Mouse (Mus musculus): Measurements from ENCODE around the gene Slc6a9. TPM values are rescaled to one million over a fixed set of nuclear protein-coding genes. Genes with fewer than 3 reads are reported as not detected.
A peak's percentile ranks its signal among the peaks of the same experiment; 100 is the strongest.

Gene Slc6a9
- polyA plus RNA-seq, 1 experiment: 129 TPM

DNA sequence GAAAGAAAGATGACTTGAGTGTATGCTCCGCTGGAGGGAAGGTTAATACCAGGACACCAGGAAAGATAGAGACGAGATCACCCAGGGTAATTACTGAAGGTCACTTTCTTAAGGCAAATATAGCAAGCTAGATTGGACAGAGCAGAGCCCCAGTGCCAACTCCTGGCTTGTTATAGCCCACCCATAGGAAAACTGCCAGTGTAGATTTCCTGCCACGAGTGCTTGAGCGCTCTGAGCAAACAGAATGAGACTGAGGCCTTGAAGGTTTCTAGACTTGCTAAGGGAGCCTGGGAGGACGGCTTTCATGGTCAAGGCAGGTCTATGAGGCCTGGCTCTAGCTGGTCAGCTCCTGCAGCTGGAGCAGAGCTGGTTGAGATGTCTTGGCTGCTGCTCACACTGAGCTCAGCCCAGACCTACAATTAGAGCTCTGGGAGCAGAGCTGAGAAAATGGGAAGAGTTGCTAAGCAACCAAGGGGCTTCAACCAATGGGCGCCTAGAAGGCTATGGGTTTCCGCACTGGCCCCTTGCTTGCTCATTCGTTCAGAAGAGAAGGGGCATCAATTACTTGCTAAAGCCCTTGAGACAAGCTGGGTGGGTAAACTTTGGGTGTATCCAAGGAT is 74.6 kb downstream of the Slc6a9 start:
- Histone ChIP-seq H3K79me2 (ENCODE audit: control insufficient read depth, insufficient read depth) (peaks cover 65% of the 10 kb centered on the region), H3K36me3 (ENCODE audit: control insufficient read depth, insufficient read depth) (peaks cover 18% of the 10 kb centered on the region), H3ac (ENCODE audit: control insufficient read depth, insufficient read length) (no peak overlapping the region), H3K27me3 (ENCODE audit: control insufficient read depth, insufficient read depth, insufficient read length) (no peaks in the 10 kb centered on the region), H3K4me2 (ENCODE audit: low read depth) (no peak overlapping the region), H3K4me3 (no peak overlapping the region)
- TF ChIP-seq MYOG (IDR thresholded peaks at IDR 0.05; ENCODE audit: control insufficient read depth in 1 of 3, insufficient read depth in 1 of 3, insufficient read length in 2 of 3, low read depth in 2 of 3): no peak
- no peak for TF ChIP-seq TCF3 (IDR thresholded peaks at IDR 0.05; ENCODE audit: insufficient read length, low read depth)
- no peak for TF ChIP-seq REST (IDR thresholded peaks at IDR 0.05; ENCODE audit: insufficient read depth, insufficient read length)

GRCm38 (mm10) chr4:117912131-117912561 is 77.8 kb downstream of the Slc6a9 start:
- Histone ChIP-seq H3K4me2 (ENCODE audit: low read depth) (peak overlapping the region; percentile 2), H3ac (ENCODE audit: control insufficient read depth, insufficient read length) (no peak overlapping the region), H3K36me3 (ENCODE audit: control insufficient read depth, insufficient read depth) (peaks cover 8% of the 10 kb centered on the region), H3K79me2 (ENCODE audit: control insufficient read depth, insufficient read depth) (peaks cover 72% of the 10 kb centered on the region), H3K27me3 (ENCODE audit: control insufficient read depth, insufficient read depth, insufficient read length) (no peaks in the 10 kb centered on the region), H3K4me3 (peak overlapping the region; percentile 95)
- TF ChIP-seq E2F4 (IDR thresholded peaks at IDR 0.05; ENCODE audit: insufficient read depth): no peak
- no peak for TF ChIP-seq MYOG (IDR thresholded peaks at IDR 0.05; ENCODE audit: control insufficient read depth in 1 of 3, insufficient read depth in 1 of 3, insufficient read length in 2 of 3, low read depth in 2 of 3)
- TF ChIP-seq MAX (IDR thresholded peaks at IDR 0.05; ENCODE audit: low read depth): no peak
- TF ChIP-seq MYOD1 (IDR thresholded peaks at IDR 0.05; ENCODE audit: control insufficient read depth in 1 of 3, insufficient read length in 2 of 3, low read depth in 2 of 3): no peak
- no peak for TF ChIP-seq TCF3 (IDR thresholded peaks at IDR 0.05; ENCODE audit: insufficient read length, low read depth)
- no peak for TF ChIP-seq TCF12 (IDR thresholded peaks at IDR 0.05; ENCODE audit: insufficient read depth, poor library complexity, severe bottlenecking)
- no peak for TF ChIP-seq REST (IDR thresholded peaks at IDR 0.05; ENCODE audit: insufficient read depth, insufficient read length)
- TF ChIP-seq USF1 (IDR thresholded peaks at IDR 0.05; ENCODE audit: low read depth): no peak
- no peak for TF ChIP-seq CEBPB (IDR thresholded peaks at IDR 0.05; ENCODE audit: insufficient read depth, poor library complexity, severe bottlenecking)
- TF ChIP-seq POLR2AphosphoS2 (IDR thresholded peaks at IDR 0.05; ENCODE audit: insufficient read length, low read depth): no peak
- TF ChIP-seq SRF (IDR thresholded peaks at IDR 0.05; ENCODE audit: control insufficient read depth, insufficient read length, low read depth): no peak
- no peak for TF ChIP-seq POLR2A (IDR thresholded peaks at IDR 0.05; ENCODE audit: insufficient read length, low read depth)

- H3K36me3 ChIP-seq (ENCODE audit: control insufficient read depth, insufficient read depth): peaks cover 5% of the 10 kb centered on the region
- no peak for TF ChIP-seq SRF (IDR thresholded peaks at IDR 0.05; ENCODE audit: control insufficient read depth, insufficient read length, low read depth)
- TF ChIP-seq MYOG (IDR thresholded peaks at IDR 0.05; ENCODE audit: control insufficient read depth in 1 of 3, insufficient read depth in 1 of 3, insufficient read length in 2 of 3, low read depth in 2 of 3): no peak
- TF ChIP-seq E2F4 (IDR thresholded peaks at IDR 0.05; ENCODE audit: insufficient read depth): no peak
- TF ChIP-seq CEBPB (IDR thresholded peaks at IDR 0.05; ENCODE audit: insufficient read depth, poor library complexity, severe bottlenecking): no peak
- no peak for TF ChIP-seq TCF12 (IDR thresholded peaks at IDR 0.05; ENCODE audit: insufficient read depth, poor library complexity, severe bottlenecking)
- no peak for TF ChIP-seq POLR2AphosphoS2 (IDR thresholded peaks at IDR 0.05; ENCODE audit: insufficient read length, low read depth)
- no peak for TF ChIP-seq REST (IDR thresholded peaks at IDR 0.05; ENCODE audit: insufficient read depth, insufficient read length)
- no peak for TF ChIP-seq USF1 (IDR thresholded peaks at IDR 0.05; ENCODE audit: low read depth)
- TF ChIP-seq MAX (IDR thresholded peaks at IDR 0.05; ENCODE audit: low read depth): no peak
- H3K79me2 ChIP-seq (ENCODE audit: control insufficient read depth, insufficient read depth): peaks cover 68% of the 10 kb centered on the region
- peak overlapping the region; percentile 95 for H3K4me3 ChIP-seq
- peak overlapping the region; percentile 83 for H3K4me2 ChIP-seq (ENCODE audit: low read depth)
- no peaks in the 10 kb centered on the region for H3K27me3 ChIP-seq (ENCODE audit: control insufficient read depth, insufficient read depth, insufficient read length)
- H3ac ChIP-seq (ENCODE audit: control insufficient read depth, insufficient read length): no peak overlapping the region
Observed at GRCm38 (mm10) chr4:117912685-117913273, 78.5 kb downstream of the Slc6a9 start.

GRCm38 (mm10) chr4:117913421-117913820 is 79.1 kb downstream of the Slc6a9 start:
- TF ChIP-seq TCF12 (IDR thresholded peaks at IDR 0.05; ENCODE audit: insufficient read depth, poor library complexity, severe bottlenecking) (no peak), POLR2AphosphoS2 (IDR thresholded peaks at IDR 0.05; ENCODE audit: insufficient read length, low read depth) (no peak), TCF3 (IDR thresholded peaks at IDR 0.05; ENCODE audit: insufficient read length, low read depth) (no peak), SRF (IDR thresholded peaks at IDR 0.05; ENCODE audit: control insufficient read depth, insufficient read length, low read depth) (no peak), MYOG (IDR thresholded peaks at IDR 0.05; ENCODE audit: control insufficient read depth in 1 of 3, insufficient read depth in 1 of 3, insufficient read length in 2 of 3, low read depth in 2 of 3) (no peak)
- H3K4me2 ChIP-seq (ENCODE audit: low read depth): peak overlapping the region; percentile 83
- no peaks in the 10 kb centered on the region for H3K27me3 ChIP-seq (ENCODE audit: control insufficient read depth, insufficient read depth, insufficient read length)
- no peak overlapping the region for H3ac ChIP-seq (ENCODE audit: control insufficient read depth, insufficient read length)
- H3K36me3 ChIP-seq (ENCODE audit: control insufficient read depth, insufficient read depth): no peaks in the 10 kb centered on the region
- peaks cover 61% of the 10 kb centered on the region for H3K79me2 ChIP-seq (ENCODE audit: control insufficient read depth, insufficient read depth)
- peak overlapping the region; percentile 95 for H3K4me3 ChIP-seq

DNA sequence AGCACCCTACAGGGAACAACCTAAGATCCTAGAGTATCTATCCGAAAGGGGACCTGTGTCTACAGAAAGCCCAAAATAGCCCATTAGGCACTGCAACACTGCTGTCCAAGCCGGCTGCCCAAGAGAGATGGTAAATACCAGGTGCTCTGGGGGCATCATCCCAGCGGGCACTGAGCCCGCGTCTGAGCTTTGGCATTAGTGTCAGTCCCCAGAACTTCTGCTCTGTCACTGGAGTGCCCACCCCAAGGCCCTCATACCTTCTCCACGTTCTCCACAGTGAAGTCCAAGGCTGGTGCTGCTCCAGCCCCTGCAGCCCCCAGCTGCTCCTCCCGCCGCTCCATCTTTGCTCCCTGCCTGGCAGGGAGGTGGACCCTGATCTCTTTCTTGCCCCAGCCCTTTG is 79.7 kb downstream of the Slc6a9 start:
- Histone ChIP-seq H3K4me3 (peak overlapping the region; percentile 95), H3ac (ENCODE audit: control insufficient read depth, insufficient read length) (peak overlapping the region; percentile 11), H3K79me2 (ENCODE audit: control insufficient read depth, insufficient read depth) (peaks cover 55% of the 10 kb centered on the region), H3K36me3 (ENCODE audit: control insufficient read depth, insufficient read depth) (no peaks in the 10 kb centered on the region), H3K4me2 (ENCODE audit: low read depth) (peak overlapping the region; percentile 83), H3K27me3 (ENCODE audit: control insufficient read depth, insufficient read depth, insufficient read length) (no peaks in the 10 kb centered on the region)
- TF ChIP-seq MAX (IDR thresholded peaks at IDR 0.05; ENCODE audit: low read depth) (no peak), MYOD1 (IDR thresholded peaks at IDR 0.05; ENCODE audit: control insufficient read depth in 1 of 3, insufficient read length in 2 of 3, low read depth in 2 of 3) (peak in 1 of 3 experiments; percentile 51)

Measured in myocyte (in vitro differentiated cells).